Mouse (Mus musculus): ENCODE data around the gene Smarcd1. TPM values are rescaled to one million over a fixed set of nuclear protein-coding genes. Genes with fewer than 3 reads are reported as not detected.

The Smarcd1 gene
- polyA plus RNA-seq, 1 experiment = 22.3 TPM

- DNase-seq (ENCODE audit: low read depth, low spot score) = no peak
- WGBS = 90% methylated on average over 10 of the region's 10 CpGs
Measured at GRCm38 (mm10) chr15:99710221-99711190, 8.6 kb downstream of the Smarcd1 start.

- WGBS = 37% methylated on average over 3 of the region's 3 CpGs
- DNase-seq (ENCODE audit: low read depth, low spot score) = no peak
Measured at GRCm38 (mm10) chr15:99711491-99711890, 9.6 kb downstream of the Smarcd1 start.

GRCm38 (mm10) chr15:99712666-99713559 is 11.0 kb downstream of the Smarcd1 start:
- 48% methylated on average over 13 of the region's 13 CpGs for WGBS
- DNase-seq (ENCODE audit: low read depth, low spot score) = no peak

GRCm38 (mm10) chr15:99713569-99713968 is 11.6 kb downstream of the Smarcd1 start:
- no peak for DNase-seq (ENCODE audit: low read depth, low spot score)
- WGBS = 83% methylated on average over 3 of the region's 3 CpGs

- 72% methylated on average over 4 of the region's 4 CpGs for WGBS
- no peak for DNase-seq (ENCODE audit: low read depth, low spot score)
Measured at GRCm38 (mm10) chr15:99714206-99714605, 12.3 kb downstream of the Smarcd1 start.

GRCm38 (mm10) chr15:99714858-99715257 is 12.9 kb downstream of the Smarcd1 start:
- DNase-seq (ENCODE audit: low read depth, low spot score) = no peak
- WGBS = 54% methylated on average over 7 of the region's 7 CpGs

GRCm38 (mm10) chr15:99715361-99715865 is 13.5 kb downstream of the Smarcd1 start:
- no peak for DNase-seq (ENCODE audit: low read depth, low spot score)
- WGBS = 51% methylated on average over 13 of the region's 13 CpGs

GRCm38 (mm10) chr15:99715982-99716746 is 14.2 kb downstream of the Smarcd1 start:
- DNase-seq (ENCODE audit: low read depth, low spot score) = no peak
- WGBS = 59% methylated on average over 11 of the region's 11 CpGs

GRCm38 (mm10) chr15:99716814-99717213 is 14.9 kb downstream of the Smarcd1 start:
- WGBS = 83% methylated on average over 12 of the region's 12 CpGs
- DNase-seq (ENCODE audit: low read depth, low spot score) = no peak

- 24% methylated on average over 26 of the region's 26 CpGs for WGBS
- no peak for DNase-seq (ENCODE audit: low read depth, low spot score)
Measured at GRCm38 (mm10) chr15:99717386-99718334, 15.7 kb downstream of the Smarcd1 start, which contains the start of gene Gpd1. Gene Gpd1 (plus strand): TSS chr15:99717515.

GRCm38 (mm10) chr15:99718461-99719021 is 16.6 kb downstream of the Smarcd1 start:
- DNase-seq (ENCODE audit: low read depth, low spot score) = no peak
- 73% methylated on average over 9 of the region's 9 CpGs for WGBS

- WGBS = 88% methylated on average over 8 of the region's 8 CpGs
- no peak for DNase-seq (ENCODE audit: low read depth, low spot score)
Measured at GRCm38 (mm10) chr15:99719865-99720264, 17.9 kb downstream of the Smarcd1 start.

GRCm38 (mm10) chr15:99721921-99722743 is 20.2 kb downstream of the Smarcd1 start:
- 90% methylated on average over 25 of the region's 25 CpGs for WGBS
- no peak for DNase-seq (ENCODE audit: low read depth, low spot score)

GRCm38 (mm10) chr15:99723120-99723514 is 21.2 kb downstream of the Smarcd1 start:
- 75% methylated on average over 10 of the region's 10 CpGs for WGBS
- no peak for DNase-seq (ENCODE audit: low read depth, low spot score)

- WGBS = 19% methylated on average over 11 of the region's 11 CpGs
- no peak for DNase-seq (ENCODE audit: low read depth, low spot score)
Measured at GRCm38 (mm10) chr15:99723515-99724291, 21.8 kb downstream of the Smarcd1 start.

GRCm38 (mm10) chr15:99724292-99725021 is 22.5 kb downstream of the Smarcd1 start:
- no peak for DNase-seq (ENCODE audit: low read depth, low spot score)
- WGBS = 6% methylated on average over 16 of the region's 16 CpGs
